Mouse (Mus musculus) embryonic facial prominence, embryonic 13.5 days (tissue): ENCODE measurements at regions not wholly inside any gene's neighbourhood (a gene's known extent, or its start where the extent isn't known, plus 50 kb on each side); places are given as distances from the start of the nearest gene placed in this dataset.

Source experiments
- ATAC-seq: fragments of 200-750 bp; cut with Nextera tagmentation; 2 replicates; pipeline ENCODE4 v1.8.0; 2017; ENCODE audit warnings: low read depth; ENCODE audit not compliant: insufficient number of reproducible peaks, insufficient read depth, low FRiP score, low TSS enrichment
- H3K27ac ChIP-seq: fragments of 300-500 bp; sonication (generic); 2 replicates; pipeline ENCODE4 v1.5.1; 2015; ENCODE audit warnings: moderate library complexity, mild to moderate bottlenecking, inconsistent platforms
- H3K27me3 ChIP-seq: fragments of 300-500 bp; sonication (generic); 2 replicates; pipeline ENCODE4 v1.6.1; 2015; ENCODE audit warnings: mild to moderate bottlenecking, inconsistent platforms
- H3K36me3 ChIP-seq: fragments of 300-500 bp; sonication (generic); 2 replicates; pipeline ENCODE4 v1.6.1; 2015; ENCODE audit warnings: mild to moderate bottlenecking, inconsistent platforms
- H3K4me1 ChIP-seq: fragments of 300-500 bp; sonication (generic); 2 replicates; pipeline ENCODE4 v1.6.1; 2015; ENCODE audit warnings: inconsistent platforms
- H3K4me2 ChIP-seq: fragments of 300-500 bp; sonication (generic); 2 replicates; pipeline ENCODE4 v1.6.1; 2015; ENCODE audit warnings: moderate library complexity, mild to moderate bottlenecking, inconsistent platforms
- H3K4me3 ChIP-seq: fragments of 300-500 bp; sonication (generic); 2 replicates; pipeline ENCODE4 v1.5.1; 2015; ENCODE audit warnings: mild to moderate bottlenecking, inconsistent platforms
- H3K9ac ChIP-seq: fragments of 300-500 bp; sonication (generic); 2 replicates; pipeline ENCODE4 v1.6.1; 2015; ENCODE audit warnings: mild to moderate bottlenecking, inconsistent platforms
- H3K9me3 ChIP-seq: fragments of 300-500 bp; sonication (generic); 2 replicates; pipeline ENCODE4 v1.6.1; 2016; ENCODE audit warnings: inconsistent platforms
- WGBS: fragments of 180-500 bp; shearing (Covaris S2); methylation state at CpG from one replicate; pipeline ENCODE4 v1.1.7; 2015; ENCODE audit warnings: mixed read lengths; 5-methylcytosine and 5-hydroxymethylcytosine counted together

- no peak for ATAC-seq
- no peak overlapping the region for H3K4me2 ChIP-seq
- H3K36me3 ChIP-seq: no peaks in the 10 kb centered on the region
- H3K27me3 ChIP-seq: no peaks in the 10 kb centered on the region
- H3K27ac ChIP-seq: no peak overlapping the region
- peaks cover 21% of the 10 kb centered on the region for H3K4me1 ChIP-seq
- no peak overlapping the region for H3K9ac ChIP-seq
- H3K9me3 ChIP-seq: no peaks in the 10 kb centered on the region
- H3K4me3 ChIP-seq: no peak overlapping the region
- WGBS: 29% methylated on average over 5 of the region's 5 CpGs
These were observed 55.0 kb upstream of the Gm11084 start for GRCm38 (mm10) chr2:73041475-73041874.

GRCm38 (mm10) chr2:73040031-73040430 lies 53.5 kb upstream of the Gm11084 start:
- Histone ChIP-seq H3K9ac (no peak overlapping the region), H3K9me3 (no peaks in the 10 kb centered on the region), H3K4me2 (no peak overlapping the region), H3K36me3 (no peaks in the 10 kb centered on the region), H3K4me1 (peaks cover 16% of the 10 kb centered on the region), H3K27ac (no peak overlapping the region), H3K4me3 (no peak overlapping the region), H3K27me3 (no peaks in the 10 kb centered on the region)
- ATAC-seq: no peak
- WGBS: 70% methylated on average over 3 of the region's 3 CpGs

GRCm38 (mm10) chr2:73039300-73039699 lies 52.8 kb upstream of the Gm11084 start:
- H3K9ac ChIP-seq: no peak overlapping the region
- no peak overlapping the region for H3K4me2 ChIP-seq
- ATAC-seq: no peak
- H3K27ac ChIP-seq: no peak overlapping the region
- no peak overlapping the region for H3K4me3 ChIP-seq
- H3K9me3 ChIP-seq: no peaks in the 10 kb centered on the region
- WGBS: 48% methylated on average over 2 of the region's 2 CpGs
- peaks cover 13% of the 10 kb centered on the region for H3K4me1 ChIP-seq
- H3K27me3 ChIP-seq: no peaks in the 10 kb centered on the region
- no peaks in the 10 kb centered on the region for H3K36me3 ChIP-seq

GRCm38 (mm10) chr2:73038290-73038732 lies 51.8 kb upstream of the Gm11084 start:
- ATAC-seq: peak; percentile 69; the same call in 1 of the 2 replicates
- H3K27ac ChIP-seq: peak overlapping the region; percentile 39; the same call in 1 of the 2 replicates
- no peaks in the 10 kb centered on the region for H3K36me3 ChIP-seq
- H3K4me2 ChIP-seq: peak overlapping the region; percentile 57
- no peaks in the 10 kb centered on the region for H3K9me3 ChIP-seq
- H3K4me3 ChIP-seq: peak overlapping the region; percentile 21; the same call in 1 of the 2 replicates
- H3K27me3 ChIP-seq: no peaks in the 10 kb centered on the region
- peak overlapping the region; percentile 46; the same call in 1 of the 2 replicates for H3K9ac ChIP-seq
- 13% methylated on average over 16 of the region's 16 CpGs for WGBS
- H3K4me1 ChIP-seq: peaks cover 19% of the 10 kb centered on the region

- H3K27me3 ChIP-seq: no peaks in the 10 kb centered on the region
- peak overlapping the region; percentile 57 for H3K4me2 ChIP-seq
- peaks cover 20% of the 10 kb centered on the region for H3K4me1 ChIP-seq
- 50% methylated on average over 13 of the region's 13 CpGs for WGBS
- ATAC-seq: no peak
- no peaks in the 10 kb centered on the region for H3K36me3 ChIP-seq
- no peak overlapping the region for H3K9ac ChIP-seq
- H3K27ac ChIP-seq: no peak overlapping the region
- H3K9me3 ChIP-seq: no peaks in the 10 kb centered on the region
- H3K4me3 ChIP-seq: no peak overlapping the region
These were observed 50.9 kb upstream of the Gm11084 start for GRCm38 (mm10) chr2:73037266-73038046.
